Mouse (Mus musculus): ENCODE measurements around the gene Jakmip3. TPM values are rescaled to one million over a fixed set of nuclear protein-coding genes. Genes with fewer than 3 reads are reported as not detected.

Jakmip3 gene
- polyA plus RNA-seq, 1 experiment from 2014 or later = 0.05 TPM

DNA sequence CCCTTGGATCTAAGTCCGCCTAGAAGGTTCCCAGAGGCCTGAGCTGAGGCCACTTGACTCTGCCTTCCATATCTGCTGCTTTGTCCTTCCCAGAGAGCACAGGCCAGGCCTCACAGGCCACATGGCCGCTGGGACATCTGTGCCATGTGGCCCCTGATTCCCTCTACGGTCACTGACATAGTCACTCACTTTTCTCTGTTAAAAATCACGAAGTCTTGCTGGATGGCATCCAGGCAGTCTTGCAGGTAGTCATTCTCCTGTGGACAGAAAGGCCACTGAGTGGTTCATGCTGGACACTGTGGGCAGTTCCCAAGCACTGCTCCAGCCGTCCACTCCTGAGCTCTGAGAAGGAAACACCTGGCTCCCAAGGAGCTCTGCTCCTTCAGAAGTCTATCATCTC is 164.5 kb downstream of the Jakmip3 start:
- H3K4me1 ChIP-seq = no peaks in the 10 kb centered on the region
- 64% methylated on average over 5 of the region's 5 CpGs for WGBS (ENCODE audit: insufficient replicate concordance)
- H3K9ac ChIP-seq = no peak overlapping the region
- H3K27ac ChIP-seq = no peak overlapping the region
- H3K36me3 ChIP-seq = no peaks in the 10 kb centered on the region
- no peaks in the 10 kb centered on the region for H3K9me3 ChIP-seq (replicated peaks)
- no peaks in the 10 kb centered on the region for H3K27me3 ChIP-seq (replicated peaks)
- no peak overlapping the region for H3K4me3 ChIP-seq
- no peak for ATAC-seq
- no peak overlapping the region for H3K4me2 ChIP-seq

DNA sequence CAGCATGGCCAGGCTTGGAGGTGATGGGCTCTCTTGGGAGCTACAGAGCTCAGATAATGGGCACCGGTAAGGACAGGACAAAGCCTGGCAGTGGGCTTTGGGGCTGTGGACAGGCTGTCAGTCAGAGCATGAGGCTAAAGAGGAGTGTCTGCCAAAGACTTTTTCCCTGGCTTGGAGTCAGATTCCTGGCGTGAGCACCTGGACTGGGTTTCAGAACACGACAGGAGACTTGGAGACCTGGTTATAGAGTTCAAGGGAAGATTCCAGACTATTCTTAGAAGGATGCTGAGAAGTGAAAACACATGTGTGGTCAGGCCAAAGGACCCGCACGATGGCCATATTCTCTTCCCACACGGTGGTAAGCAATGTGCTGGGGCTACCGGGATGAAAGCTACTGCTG is 165.2 kb downstream of the Jakmip3 start:
- Histone ChIP-seq H3K27ac (no peak overlapping the region), H3K36me3 (no peaks in the 10 kb centered on the region), H3K4me3 (no peak overlapping the region), H3K4me2 (no peak overlapping the region), H3K27me3 (replicated peaks) (no peaks in the 10 kb centered on the region), H3K4me1 (no peaks in the 10 kb centered on the region), H3K9ac (no peak overlapping the region), H3K9me3 (replicated peaks) (no peaks in the 10 kb centered on the region)
- 67% methylated on average over 7 of the region's 7 CpGs for WGBS (ENCODE audit: insufficient replicate concordance)
- ATAC-seq = no peak

DNA sequence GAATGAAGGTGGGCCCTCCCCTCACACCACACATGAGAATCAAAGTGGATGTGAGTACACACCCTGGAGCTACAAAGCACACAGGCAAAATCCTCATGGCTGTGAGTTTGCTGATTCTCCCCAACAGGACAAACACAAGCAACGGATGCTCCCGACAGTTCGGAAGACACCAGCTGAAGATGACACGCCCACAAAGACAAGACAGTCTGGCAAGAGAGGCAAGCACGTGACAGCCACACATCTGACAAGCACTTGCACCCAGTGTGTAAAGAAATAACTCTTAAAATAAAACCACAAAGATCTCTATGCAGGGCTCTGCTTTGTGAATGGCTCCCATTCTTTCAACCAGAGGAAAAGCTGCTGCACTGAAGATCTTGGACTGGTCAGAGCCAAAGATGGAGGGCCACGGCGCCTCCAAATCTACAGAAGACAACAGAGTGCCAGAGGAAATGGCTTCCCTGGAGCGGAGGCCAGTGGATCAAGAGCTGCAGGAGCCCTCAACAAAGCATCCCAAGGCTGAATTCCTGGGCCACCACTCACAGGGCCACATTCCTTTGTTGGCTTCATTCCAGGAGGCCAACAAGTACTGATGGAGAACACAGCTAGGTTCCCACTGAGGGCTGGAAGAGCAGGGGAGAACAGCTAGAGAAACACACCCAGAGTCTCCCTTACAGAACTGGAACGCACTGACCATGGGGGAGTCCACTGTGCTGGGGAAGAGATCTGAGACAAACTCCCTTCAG is 167.5 kb downstream of the Jakmip3 start:
- H3K4me1 ChIP-seq = no peaks in the 10 kb centered on the region
- H3K36me3 ChIP-seq = no peaks in the 10 kb centered on the region
- H3K27ac ChIP-seq = no peak overlapping the region
- no peak for ATAC-seq
- H3K4me2 ChIP-seq = no peak overlapping the region
- WGBS (ENCODE audit: insufficient replicate concordance) = 62% methylated on average over 9 of the region's 9 CpGs
- no peaks in the 10 kb centered on the region for H3K9me3 ChIP-seq (replicated peaks)
- no peak overlapping the region for H3K4me3 ChIP-seq
- H3K9ac ChIP-seq = no peak overlapping the region
- H3K27me3 ChIP-seq (replicated peaks) = no peaks in the 10 kb centered on the region

- no peaks in the 10 kb centered on the region for H3K36me3 ChIP-seq
- no peaks in the 10 kb centered on the region for H3K9me3 ChIP-seq (replicated peaks)
- H3K27ac ChIP-seq = no peak overlapping the region
- no peaks in the 10 kb centered on the region for H3K27me3 ChIP-seq (replicated peaks)
- H3K4me3 ChIP-seq = no peak overlapping the region
- no peak for ATAC-seq
- H3K4me1 ChIP-seq = no peaks in the 10 kb centered on the region
- 36% methylated on average over 13 of the region's 13 CpGs for WGBS (ENCODE audit: insufficient replicate concordance)
- H3K9ac ChIP-seq = no peak overlapping the region
- no peak overlapping the region for H3K4me2 ChIP-seq
Observed at GRCm38 (mm10) chr7:139119152-139119774, 178.7 kb downstream of the Jakmip3 start.

- 30% methylated on average over 2 of the region's 2 CpGs for WGBS (ENCODE audit: insufficient replicate concordance)
Observed at GRCm38 (mm10) chr7:139119775-139120153, 179.2 kb downstream of the Jakmip3 start.

GRCm38 (mm10) chr7:139125881-139126280 is 185.4 kb downstream of the Jakmip3 start:
- Histone ChIP-seq H3K9ac (no peak overlapping the region), H3K4me1 (no peaks in the 10 kb centered on the region), H3K4me3 (no peak overlapping the region), H3K27ac (no peak overlapping the region), H3K27me3 (replicated peaks) (no peaks in the 10 kb centered on the region), H3K9me3 (replicated peaks) (no peaks in the 10 kb centered on the region), H3K4me2 (no peak overlapping the region), H3K36me3 (no peaks in the 10 kb centered on the region)
- ATAC-seq = no peak
- WGBS (ENCODE audit: insufficient replicate concordance) = 68% methylated on average over 4 of the region's 4 CpGs

More at GRCm38 (mm10) chr7:139119775-139120153, 179.2 kb downstream of the Jakmip3 start:
- Histone ChIP-seq H3K36me3 (no peaks in the 10 kb centered on the region), H3K9me3 (replicated peaks) (no peaks in the 10 kb centered on the region), H3K27me3 (replicated peaks) (no peaks in the 10 kb centered on the region), H3K4me1 (no peaks in the 10 kb centered on the region), H3K4me2 (no peak overlapping the region), H3K27ac (no peak overlapping the region), H3K4me3 (no peak overlapping the region), H3K9ac (no peak overlapping the region)
- ATAC-seq = no peak

GRCm38 (mm10) chr7:139126549-139126948 is 186.0 kb downstream of the Jakmip3 start:
- WGBS (ENCODE audit: insufficient replicate concordance) = 70% methylated on average over 7 of the region's 7 CpGs

DNA sequence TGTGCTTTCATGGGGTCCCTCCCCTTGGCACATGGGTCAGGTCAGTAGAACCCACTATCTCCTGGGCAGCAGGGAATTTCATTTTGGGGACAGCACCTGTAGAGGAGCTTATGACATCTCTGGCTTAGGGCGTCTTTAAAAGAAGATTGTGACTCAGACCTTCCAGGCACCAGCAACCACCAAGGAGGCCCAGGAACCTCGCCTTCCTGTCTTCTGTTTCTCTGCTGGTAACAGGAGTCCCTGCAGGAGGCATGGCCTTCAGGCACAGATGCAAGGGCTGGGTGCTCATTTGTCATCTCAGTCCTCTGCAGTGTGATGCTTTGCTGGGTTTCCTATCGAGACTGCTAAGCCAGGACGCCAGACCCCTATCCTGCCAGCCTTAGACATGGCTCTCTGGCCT is 188.5 kb downstream of the Jakmip3 start:
- H3K27me3 ChIP-seq (replicated peaks) = no peaks in the 10 kb centered on the region
- no peak overlapping the region for H3K4me3 ChIP-seq
- H3K9ac ChIP-seq = no peak overlapping the region
- no peaks in the 10 kb centered on the region for H3K36me3 ChIP-seq
- WGBS (ENCODE audit: insufficient replicate concordance) = 45% methylated on average over 4 of the region's 4 CpGs
- no peaks in the 10 kb centered on the region for H3K4me1 ChIP-seq
- H3K27ac ChIP-seq = no peak overlapping the region
- ATAC-seq = no peak
- no peak overlapping the region for H3K4me2 ChIP-seq
- no peaks in the 10 kb centered on the region for H3K9me3 ChIP-seq (replicated peaks)

More at GRCm38 (mm10) chr7:139126549-139126948, 186.0 kb downstream of the Jakmip3 start:
- no peak overlapping the region for H3K27ac ChIP-seq
- H3K9me3 ChIP-seq (replicated peaks) = no peaks in the 10 kb centered on the region
- no peak overlapping the region for H3K4me2 ChIP-seq
- no peak overlapping the region for H3K9ac ChIP-seq
- ATAC-seq = no peak
- no peaks in the 10 kb centered on the region for H3K27me3 ChIP-seq (replicated peaks)
- H3K36me3 ChIP-seq = no peaks in the 10 kb centered on the region
- H3K4me1 ChIP-seq = no peaks in the 10 kb centered on the region
- no peak overlapping the region for H3K4me3 ChIP-seq

- H3K4me2 ChIP-seq = no peak overlapping the region
- no peak for ATAC-seq
- no peaks in the 10 kb centered on the region for H3K27me3 ChIP-seq (replicated peaks)
- WGBS (ENCODE audit: insufficient replicate concordance) = 47% methylated on average over 6 of the region's 6 CpGs
- no peaks in the 10 kb centered on the region for H3K9me3 ChIP-seq (replicated peaks)
- no peak overlapping the region for H3K9ac ChIP-seq
- no peaks in the 10 kb centered on the region for H3K36me3 ChIP-seq
- no peak overlapping the region for H3K27ac ChIP-seq
- H3K4me3 ChIP-seq = no peak overlapping the region
- no peaks in the 10 kb centered on the region for H3K4me1 ChIP-seq
Observed at GRCm38 (mm10) chr7:139130361-139130760, 189.8 kb downstream of the Jakmip3 start.

- H3K27me3 ChIP-seq (replicated peaks) = no peaks in the 10 kb centered on the region
- 34% methylated on average over 8 of the region's 8 CpGs for WGBS (ENCODE audit: insufficient replicate concordance)
- no peaks in the 10 kb centered on the region for H3K9me3 ChIP-seq (replicated peaks)
- H3K36me3 ChIP-seq = no peaks in the 10 kb centered on the region
- no peak overlapping the region for H3K4me2 ChIP-seq
- H3K4me1 ChIP-seq = no peaks in the 10 kb centered on the region
- H3K4me3 ChIP-seq = no peak overlapping the region
- no peak overlapping the region for H3K9ac ChIP-seq
- ATAC-seq = no peak
- no peak overlapping the region for H3K27ac ChIP-seq
Observed at GRCm38 (mm10) chr7:139131538-139131937, 191.0 kb downstream of the Jakmip3 start.

- no peak overlapping the region for H3K9ac ChIP-seq
- H3K4me1 ChIP-seq = no peaks in the 10 kb centered on the region
- no peak for ATAC-seq
- H3K27ac ChIP-seq = no peak overlapping the region
- no peak overlapping the region for H3K4me3 ChIP-seq
- 74% methylated on average over 3 of the region's 3 CpGs for WGBS (ENCODE audit: insufficient replicate concordance)
- H3K9me3 ChIP-seq (replicated peaks) = no peaks in the 10 kb centered on the region
- H3K36me3 ChIP-seq = no peaks in the 10 kb centered on the region
- no peaks in the 10 kb centered on the region for H3K27me3 ChIP-seq (replicated peaks)
- H3K4me2 ChIP-seq = no peak overlapping the region
Observed at GRCm38 (mm10) chr7:139133446-139133845, 192.9 kb downstream of the Jakmip3 start.
